Mouse (Mus musculus): ENCODE measurements at regions not wholly inside any gene's neighbourhood (a gene's known extent, or its start where the extent isn't known, plus 50 kb on each side); places are given as distances from the start of the nearest gene placed in this dataset.
"Not testable (repeated sequence)": the region's sequence is repeated elsewhere in the genome, so short reads cannot be mapped to it uniquely, and the experiment has no call there.

DNA sequence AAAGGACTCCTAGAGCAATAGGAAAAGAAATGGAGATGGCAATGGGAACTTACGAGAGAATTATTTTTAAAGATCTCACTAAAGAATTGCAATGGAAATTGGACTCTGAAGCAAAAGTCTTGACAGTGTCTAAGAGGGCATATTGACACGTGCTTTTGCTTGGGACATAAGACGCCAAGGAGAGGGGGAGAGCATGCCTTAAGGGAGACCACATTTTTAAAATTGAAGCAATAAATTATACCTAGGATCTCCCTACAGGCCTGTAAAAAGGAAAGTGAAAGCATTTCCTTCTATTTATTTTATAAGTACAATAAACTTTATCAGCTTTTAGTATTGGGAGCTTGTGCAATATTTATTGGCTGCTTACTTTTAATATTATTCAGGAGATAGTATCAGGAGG lies 175.5 kb upstream of the Gap43 start:
- no peak for DNase-seq

DNA sequence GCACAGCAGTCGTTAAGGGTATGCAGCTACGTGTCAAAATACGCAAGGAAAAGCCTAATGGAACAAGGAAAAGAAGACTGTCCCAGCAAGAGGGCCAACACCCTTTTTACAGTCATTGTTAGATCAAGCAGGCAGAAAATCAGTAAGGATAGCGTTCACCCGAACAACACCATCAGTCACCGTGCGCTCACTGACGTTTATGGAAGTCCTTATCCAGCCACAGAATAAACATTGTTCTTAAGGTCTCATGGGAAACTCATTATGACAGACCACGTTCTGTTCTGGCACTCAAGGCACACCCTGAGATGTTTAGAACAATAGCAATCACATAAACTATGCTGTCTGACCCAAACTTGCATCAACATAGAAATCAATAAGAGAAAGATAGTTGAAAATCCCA lies 164.7 kb upstream of the Gap43 start:
- DNase-seq = no peak

DNA sequence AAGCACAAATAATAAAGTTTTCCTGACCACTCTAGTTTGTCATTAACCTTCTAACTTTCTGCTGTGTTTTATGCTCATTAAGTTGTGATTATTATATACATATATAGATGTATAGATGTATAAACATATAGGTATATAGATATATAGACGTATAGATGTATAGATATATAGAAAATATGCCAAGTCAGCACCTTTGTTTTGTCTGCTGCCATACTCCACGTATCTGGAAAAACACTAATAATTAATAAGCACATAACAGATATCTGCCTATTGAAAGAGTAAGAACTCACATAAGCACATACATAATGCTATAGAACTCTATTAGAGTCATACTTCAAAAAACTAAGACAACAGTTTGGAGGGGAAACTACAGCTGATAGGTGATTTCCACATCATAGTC lies 161.3 kb upstream of the Gap43 start:
- DNase-seq = no peak

DNA sequence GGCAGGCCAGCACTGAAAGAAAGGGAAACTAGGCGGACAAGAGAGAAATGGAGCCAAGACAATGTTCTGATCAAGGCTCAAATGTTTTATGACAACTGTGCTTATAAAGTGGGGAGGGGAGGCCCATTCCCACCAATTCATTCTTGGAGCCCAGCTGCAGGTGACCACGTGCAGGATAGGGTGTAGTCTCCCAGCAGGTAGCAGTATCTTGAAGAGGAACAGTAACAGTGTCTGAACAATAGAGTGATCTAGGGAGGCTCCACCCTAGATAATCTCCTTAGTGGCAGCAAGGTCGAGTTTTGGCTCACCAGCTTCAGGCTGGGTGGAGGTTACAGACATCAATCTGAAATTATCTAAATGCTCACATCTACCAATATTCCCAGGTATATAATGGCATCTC lies 160.7 kb upstream of the Gap43 start:
- DNase-seq = not testable (repeated sequence)

DNA sequence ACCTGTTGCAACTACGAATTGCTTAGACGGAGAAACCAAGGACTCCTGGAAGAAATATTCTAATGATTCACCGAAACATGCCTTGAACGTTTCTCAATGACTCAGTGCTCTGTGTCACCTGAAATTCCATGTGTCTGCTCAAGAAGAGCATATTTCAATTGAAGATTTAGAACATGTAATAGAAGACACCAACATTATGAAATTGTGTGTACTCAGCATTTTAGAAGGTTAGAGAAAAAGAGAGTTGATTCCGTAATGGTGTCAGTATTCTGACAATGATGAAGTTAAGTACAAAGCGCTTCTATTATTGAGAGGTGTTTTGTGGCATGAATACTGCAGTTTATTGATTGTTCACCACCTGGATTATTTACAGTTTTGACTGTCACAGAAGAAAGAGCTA lies 159.1 kb upstream of the Gap43 start:
- no peak for DNase-seq

DNA sequence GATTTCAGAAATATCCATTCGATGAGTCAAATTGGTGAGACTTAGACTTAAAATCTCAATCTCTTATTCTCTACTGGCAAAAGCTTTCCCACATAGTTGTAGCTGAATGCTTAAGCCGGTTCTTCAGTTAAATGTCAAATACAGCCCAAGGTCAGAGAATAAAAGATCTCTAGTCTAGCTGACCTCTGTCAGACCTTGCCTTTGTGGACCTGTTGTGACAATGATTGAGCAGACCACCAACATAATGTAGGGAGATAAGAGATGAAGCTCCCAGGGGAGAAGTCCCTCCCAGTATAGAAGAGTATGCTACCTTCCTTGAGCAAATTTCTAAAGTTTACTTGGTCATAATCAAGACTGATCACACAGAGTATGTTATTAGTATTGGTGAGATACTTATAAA lies 157.9 kb upstream of the Gap43 start:
- no peak for DNase-seq

DNA sequence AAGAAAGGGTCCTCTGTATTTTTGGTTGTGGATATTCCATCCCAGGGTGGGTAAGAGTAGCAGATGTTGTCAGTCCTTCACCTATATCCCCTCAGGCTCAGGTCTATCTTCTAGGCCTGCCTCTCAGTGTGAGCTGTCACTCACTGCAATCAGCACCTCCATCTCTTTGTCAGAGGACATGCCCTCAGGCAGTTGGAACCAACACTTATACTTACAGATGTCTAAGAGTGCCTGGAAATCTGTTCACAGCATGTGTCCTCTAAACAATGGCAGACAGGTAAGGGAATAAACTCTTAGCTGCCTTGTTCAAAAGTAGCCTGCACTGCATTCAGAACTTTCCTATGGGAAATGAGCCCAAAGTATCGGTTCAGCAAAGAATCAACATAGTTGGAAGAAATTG lies 153.1 kb upstream of the Gap43 start:
- DNase-seq = no peak

DNA sequence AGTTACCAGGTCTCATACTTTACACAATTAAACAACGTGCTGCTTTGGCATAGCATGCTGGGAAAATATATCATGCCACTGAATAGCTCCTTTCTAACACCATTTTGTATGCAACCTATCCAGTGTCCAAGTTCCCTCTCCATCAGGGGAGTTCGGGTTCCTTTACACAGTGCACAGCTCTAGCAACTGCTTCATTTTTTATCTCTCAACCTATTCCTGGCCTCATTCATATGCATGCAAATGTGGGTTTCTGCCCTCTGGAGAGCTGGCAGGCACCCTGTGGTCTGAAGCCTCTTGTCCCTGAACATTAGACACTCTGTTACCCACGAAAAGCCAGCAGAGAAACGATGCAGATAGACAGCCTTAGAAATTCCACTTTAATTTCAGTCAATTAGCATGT lies 148.3 kb upstream of the Gap43 start:
- DNase-seq = no peak

DNA sequence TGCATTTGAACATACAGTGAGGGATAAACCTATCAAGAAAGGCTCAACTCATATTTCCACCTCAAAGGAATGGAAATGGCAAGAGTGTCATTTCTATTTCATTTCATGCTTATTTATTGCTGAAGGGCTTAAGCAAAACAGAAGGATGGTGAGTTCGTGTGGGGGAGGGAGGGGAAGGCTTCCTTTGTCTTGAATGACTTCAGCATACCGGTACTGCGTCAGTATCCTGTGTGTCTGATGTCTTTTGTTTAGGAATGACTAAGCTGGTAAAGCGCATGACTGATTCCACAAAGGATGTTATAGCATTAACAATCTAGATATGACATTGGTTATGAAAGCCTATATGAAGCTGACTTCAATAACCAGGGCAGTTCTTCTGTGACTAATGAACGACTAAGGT lies 139.5 kb upstream of the Gap43 start:
- peak; percentile 26 for DNase-seq

DNA sequence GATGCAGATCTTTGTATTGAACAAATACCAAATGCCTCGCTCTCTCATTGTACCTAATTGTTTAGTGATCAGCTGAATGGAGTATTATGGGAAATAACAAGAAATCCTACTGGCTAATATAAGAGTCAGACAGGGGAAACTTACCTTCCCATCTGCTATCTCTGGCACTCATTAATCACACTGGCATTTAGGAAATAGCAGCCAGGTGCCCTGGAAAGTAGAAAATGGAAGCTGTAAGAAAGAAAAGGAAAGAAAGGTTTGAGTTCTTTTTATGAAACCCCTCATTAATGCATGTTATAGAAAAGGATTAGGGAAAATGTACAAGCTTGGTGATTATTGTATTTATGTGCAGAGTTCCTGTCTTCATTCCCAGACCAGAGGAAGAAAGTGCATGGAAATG lies 126.5 kb upstream of the Gap43 start:
- DNase-seq = no peak

DNA sequence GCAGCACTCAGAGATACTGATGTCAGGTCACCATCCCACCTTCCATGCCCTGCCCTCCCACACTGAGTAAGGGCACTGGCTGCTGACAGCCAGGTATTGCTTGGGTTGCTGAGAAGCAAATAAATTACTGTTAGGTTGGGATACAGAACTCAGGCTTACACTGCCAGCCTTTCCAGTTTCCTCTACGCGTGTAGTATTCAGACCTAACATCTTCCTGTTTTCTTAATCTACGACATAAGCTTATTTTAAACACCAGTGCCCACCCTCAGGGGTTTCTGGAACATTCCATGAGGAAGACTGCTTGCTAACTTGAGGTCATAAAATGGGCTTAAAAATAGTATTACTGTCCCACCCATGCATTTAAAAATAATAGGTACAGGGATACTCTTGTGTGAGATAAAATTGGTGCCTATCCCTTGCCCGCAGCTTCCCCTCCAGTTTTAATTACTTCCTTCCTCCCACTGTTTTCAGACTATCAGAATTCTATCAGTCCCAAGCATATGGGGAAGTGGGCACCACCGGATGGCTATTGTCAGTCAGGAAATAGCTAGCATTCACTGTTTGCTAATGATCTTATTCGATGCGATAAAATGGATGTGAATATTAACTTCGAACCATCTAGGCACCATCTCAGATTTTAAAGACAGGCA lies 116.0 kb upstream of the Gap43 start:
- DNase-seq = no peak

DNA sequence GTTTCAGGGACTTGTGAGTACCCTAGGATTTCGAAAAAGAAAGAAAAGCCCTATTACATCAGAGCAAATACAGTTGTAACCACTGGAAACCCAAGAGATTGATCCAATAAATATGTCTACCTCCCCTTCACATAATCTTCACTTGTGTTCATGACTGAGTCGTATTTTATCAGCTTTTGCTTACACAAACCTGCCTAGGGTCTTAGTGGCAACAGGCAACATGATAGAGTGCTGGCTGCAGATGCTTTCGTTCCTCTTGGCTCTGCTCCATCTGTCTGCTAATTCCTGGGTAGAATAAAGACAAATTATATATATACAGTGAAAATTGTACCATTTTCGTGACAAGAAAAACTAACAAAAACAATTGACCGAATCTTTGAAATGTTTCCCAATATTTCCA lies 112.9 kb upstream of the Gap43 start:
- no peak for DNase-seq

DNA sequence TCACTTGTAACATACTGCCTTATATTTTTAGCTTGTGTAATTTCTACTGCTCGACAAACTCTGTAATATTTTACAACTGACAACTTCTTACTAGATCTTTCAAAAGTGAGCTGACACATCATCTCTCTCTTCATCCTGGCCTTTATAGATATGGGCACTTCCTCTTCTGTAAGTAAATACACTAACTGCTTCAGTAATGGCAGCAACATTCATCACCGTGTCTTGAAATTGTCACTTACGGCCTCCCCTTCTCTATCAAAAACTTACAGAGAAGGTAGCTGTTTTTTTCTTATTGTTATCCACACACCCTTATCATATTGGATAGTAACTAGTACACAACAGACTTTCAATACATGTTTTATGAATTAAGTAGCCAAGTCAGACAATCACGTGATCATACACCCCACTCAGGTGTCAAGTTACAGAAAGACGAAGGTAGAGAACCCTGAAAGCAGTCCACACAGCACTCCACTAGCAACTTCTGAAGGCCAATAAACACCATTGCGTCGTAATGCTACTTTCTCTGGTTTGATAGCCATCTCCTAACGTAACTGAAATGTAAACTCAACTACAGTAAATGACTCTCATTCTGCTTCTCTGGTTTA lies 109.5 kb upstream of the Gap43 start:
- no peak for DNase-seq

DNA sequence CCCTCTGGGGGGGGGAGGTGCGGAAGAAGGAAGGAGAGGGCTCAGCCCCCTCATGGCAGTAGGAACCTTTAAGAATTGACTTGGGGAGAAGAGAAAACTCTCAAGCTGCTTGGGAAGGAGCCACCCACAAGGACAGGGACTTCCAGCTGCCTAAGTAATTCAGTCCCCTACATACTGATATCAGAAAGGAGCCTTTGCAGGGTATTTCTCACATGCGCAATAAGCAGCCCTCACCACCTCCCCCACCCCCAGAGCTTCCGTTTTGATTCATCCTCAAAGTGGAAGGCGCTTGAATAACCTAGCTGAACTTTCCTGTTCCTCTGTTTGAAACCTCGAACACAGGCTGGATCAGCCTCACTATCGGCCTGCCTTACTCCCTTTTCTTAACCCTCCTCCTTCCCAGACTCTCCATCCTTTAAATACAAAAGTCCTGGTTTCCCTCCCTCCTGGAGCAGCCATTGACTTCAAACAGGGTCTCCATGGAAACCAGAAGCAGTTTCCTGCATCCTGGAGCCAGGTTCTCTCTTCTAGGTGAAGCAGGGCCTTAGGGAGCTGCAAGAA lies 104.5 kb upstream of the Gap43 start:
- peak; percentile 19 for DNase-seq

DNA sequence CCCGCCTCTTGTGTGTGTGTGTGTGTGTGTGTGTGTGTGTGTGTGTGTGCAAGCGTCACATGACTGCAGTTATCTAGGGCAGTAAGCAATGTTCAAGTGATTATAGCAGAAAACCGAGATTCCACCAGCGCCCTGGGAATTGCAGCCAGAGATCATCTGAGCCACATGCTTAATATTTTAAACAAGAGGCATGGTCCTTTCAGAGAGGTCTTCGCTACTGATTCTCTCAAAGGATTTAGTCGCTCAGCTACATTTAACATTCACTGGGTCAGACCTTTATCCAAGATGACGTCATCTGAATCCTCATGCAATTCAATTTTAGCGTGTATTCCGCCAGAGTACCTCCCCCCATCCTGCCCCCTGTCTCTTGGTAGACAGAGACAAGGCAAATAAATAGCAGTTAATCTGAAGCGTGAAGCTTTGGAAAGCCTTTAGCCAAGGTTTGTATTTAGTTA lies 104.0 kb upstream of the Gap43 start:
- DNase-seq = peak; percentile 62

DNA sequence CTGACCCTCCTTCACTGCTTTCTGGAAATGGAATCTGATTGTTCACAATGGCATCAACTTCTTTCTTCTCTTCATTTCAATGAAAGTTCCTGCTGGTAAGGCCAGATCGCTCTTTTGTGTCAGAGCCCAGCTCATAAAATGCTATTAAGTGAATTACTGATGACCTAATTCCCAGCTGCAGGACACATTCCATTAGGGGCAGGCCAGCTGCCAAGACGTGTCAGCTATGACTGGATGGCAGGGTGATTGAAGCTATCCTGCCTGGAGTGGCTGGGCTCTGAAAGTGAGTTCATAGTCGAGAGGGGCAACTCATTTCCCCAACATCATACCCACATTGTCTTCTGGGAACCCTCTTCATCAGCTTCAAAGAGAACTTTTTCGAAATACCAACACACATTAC lies 100.4 kb upstream of the Gap43 start:
- DNase-seq = peak; percentile 89

DNA sequence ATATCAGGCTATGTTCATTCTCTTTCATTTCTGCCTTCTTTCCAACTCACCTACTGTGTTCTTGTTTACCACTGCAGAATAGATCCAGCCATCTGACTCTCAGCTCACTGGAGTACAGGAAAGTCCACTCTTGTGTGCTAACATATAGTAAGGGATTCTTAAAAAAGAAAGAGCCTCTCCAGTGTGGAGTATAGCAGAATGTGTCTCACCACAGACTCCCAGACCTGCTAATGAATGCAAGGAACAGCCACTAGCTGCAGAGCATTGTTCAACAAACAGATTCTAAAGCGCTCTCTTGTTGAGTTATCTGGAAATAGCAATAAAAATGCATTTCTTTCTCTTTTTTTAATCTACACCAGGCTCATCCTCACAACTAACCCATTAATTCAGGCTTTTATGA lies 91.1 kb upstream of the Gap43 start:
- DNase-seq = no peak

DNA sequence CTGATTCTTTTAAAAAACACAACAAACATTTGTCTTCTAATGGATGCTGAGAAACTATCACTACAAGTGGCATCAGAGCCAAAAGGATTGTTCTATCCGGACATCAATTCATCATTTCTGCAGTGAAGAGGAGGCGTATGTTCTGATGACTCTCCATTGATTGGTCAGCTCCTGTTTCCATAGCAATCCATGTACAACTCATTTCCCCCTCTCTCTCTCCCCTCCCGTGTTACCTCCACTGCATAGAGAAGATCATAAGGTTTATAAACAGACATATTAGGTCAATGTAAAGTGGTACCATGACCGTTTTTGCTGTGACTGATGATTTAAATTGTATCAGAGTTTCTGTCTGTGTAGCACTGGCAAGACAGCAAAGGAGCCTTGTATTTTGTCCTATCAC lies 76.2 kb upstream of the Gap43 start:
- no peak for DNase-seq

DNA sequence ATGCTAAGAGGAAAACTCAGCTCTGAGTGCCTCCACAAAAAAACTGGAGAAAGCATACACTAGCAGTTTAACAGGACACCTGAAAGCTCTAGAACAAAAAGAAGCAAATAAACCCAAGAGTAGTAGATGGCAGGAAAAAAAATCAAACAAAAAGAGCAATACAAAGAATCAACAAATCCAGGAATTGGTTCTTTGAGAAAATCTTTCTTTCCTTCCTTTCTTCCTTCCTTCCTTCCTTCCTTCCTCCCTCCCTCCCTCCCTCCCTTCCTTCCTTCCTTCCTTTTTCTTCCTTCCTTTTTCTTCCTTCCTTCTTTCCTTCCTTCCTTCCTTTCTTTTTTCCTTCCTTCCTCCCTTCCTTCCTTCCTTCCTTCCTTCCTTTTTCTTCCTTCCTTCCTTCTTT lies 71.6 kb upstream of the Gap43 start:
- not testable (repeated sequence) for DNase-seq

DNA sequence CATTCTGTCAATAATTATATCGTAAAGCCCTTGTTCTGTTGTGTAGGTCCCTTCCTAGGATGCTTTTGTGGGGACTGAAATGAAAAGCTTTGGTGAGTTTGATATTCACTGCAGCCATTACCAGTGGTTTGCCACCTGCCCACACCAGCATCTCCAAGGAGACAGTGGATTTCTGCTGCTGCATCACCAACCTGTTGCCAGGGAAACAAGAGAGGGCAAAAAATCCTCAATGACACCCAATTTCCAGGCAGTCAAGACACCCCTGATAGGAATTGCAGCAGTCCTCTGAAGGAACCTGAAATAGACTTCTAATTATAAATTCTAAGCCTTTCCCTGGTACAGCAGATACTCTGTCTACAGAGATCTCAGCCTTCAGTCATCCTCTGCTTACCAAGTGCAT lies 56.1 kb upstream of the Gap43 start:
- DNase-seq = no peak
